Mouse (Mus musculus) embryonic fibroblast, embryonic 13.5 days (primary cell): ENCODE data around the gene 1700028P14Rik.

Source experiments
- CTCF ChIP-seq: IDR thresholded peaks from 2 replicates; pipeline ENCODE4 v1.5.1; 2011; ENCODE audit warnings: mild to moderate bottlenecking, control low read depth, low read length, moderate library complexity, borderline replicate concordance; ENCODE audit not compliant: insufficient read depth
- POLR2A ChIP-seq: IDR thresholded peaks from 2 replicates; pipeline ENCODE4 v1.6.1; 2011; ENCODE audit warnings: low read depth, mild to moderate bottlenecking, control low read depth, low read length, moderate library complexity

DNA sequence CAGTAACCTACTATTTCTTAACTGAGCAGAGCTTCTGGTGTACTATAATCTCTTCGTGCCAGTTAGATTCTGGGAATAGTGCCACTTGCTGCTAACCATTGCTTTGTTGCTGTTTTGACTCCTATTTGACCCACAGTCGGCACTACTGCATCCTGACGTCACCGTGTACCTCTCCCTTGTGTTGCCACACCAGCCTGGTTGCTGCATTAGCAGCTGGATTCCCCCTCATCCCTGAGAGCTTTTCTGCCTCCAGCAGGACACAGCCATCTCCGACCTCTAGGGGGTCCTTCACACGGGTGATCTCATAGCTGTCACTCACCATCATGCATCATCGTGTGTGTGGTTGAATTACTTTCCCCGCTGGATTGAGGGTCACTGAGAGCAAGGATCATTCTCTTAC, 45.2 kb upstream of the 1700028P14Rik start:
- TF ChIP-seq CTCF, result no peak
- no peak for TF ChIP-seq POLR2A
